Mouse (Mus musculus): ENCODE data around the gene Pigu.

- TF ChIP-seq POLR2A (IDR thresholded peaks at IDR 0.05; ENCODE audit: insufficient read depth, low read length): no peak
- TF ChIP-seq CTCF (IDR thresholded peaks at IDR 0.05; ENCODE audit: low read depth, low read length): no peak
These were observed 81.0 kb downstream of the Pigu start, which contains the start of gene Map1lc3a for GRCm38 (mm10) chr2:155276195-155276594.
